Mouse (Mus musculus) right cerebral cortex, postnatal 4 days (tissue): ENCODE measurements around the gene Gm20388.
A peak's percentile ranks its signal among the peaks of the same experiment; 100 is the strongest.

Experiments
- DNase-seq: peaks from one replicate; pipeline ENCODE4 v3.0.0-alpha.2; 2022

Gene Gm20388

GRCm38 (mm10) chr8:122912871-122913270 is 3002.2 kb downstream of the Gm20388 start:
- DNase-seq, result no peak

GRCm38 (mm10) chr8:122916766-122917165 is 3006.1 kb downstream of the Gm20388 start:
- no peak for DNase-seq

GRCm38 (mm10) chr8:122917531-122918392 is 3007.1 kb downstream of the Gm20388 start:
- no peak for DNase-seq

GRCm38 (mm10) chr8:122918438-122919107 is 3007.9 kb downstream of the Gm20388 start:
- no peak for DNase-seq

- DNase-seq, result no peak
Observed at GRCm38 (mm10) chr8:122920890-122921289, 3010.2 kb downstream of the Gm20388 start.

- DNase-seq, result no peak
Observed at GRCm38 (mm10) chr8:122922945-122923344, 3012.3 kb downstream of the Gm20388 start.

GRCm38 (mm10) chr8:122923431-122924090 is 3012.9 kb downstream of the Gm20388 start:
- no peak for DNase-seq

- no peak for DNase-seq
Observed at GRCm38 (mm10) chr8:122924091-122924490, 3013.4 kb downstream of the Gm20388 start.

GRCm38 (mm10) chr8:122925939-122926722 is 3015.5 kb downstream of the Gm20388 start:
- no peak for DNase-seq

GRCm38 (mm10) chr8:122926782-122927181 is 3016.1 kb downstream of the Gm20388 start:
- no peak for DNase-seq

- DNase-seq, result no peak
Observed at GRCm38 (mm10) chr8:122927841-122928240, 3017.2 kb downstream of the Gm20388 start.

GRCm38 (mm10) chr8:122928631-122929224 is 3018.1 kb downstream of the Gm20388 start:
- DNase-seq, result no peak

GRCm38 (mm10) chr8:122931834-122932560 is 3021.4 kb downstream of the Gm20388 start:
- peak; percentile 48 for DNase-seq

- no peak for DNase-seq
Observed at GRCm38 (mm10) chr8:122932561-122932959, 3021.9 kb downstream of the Gm20388 start.

GRCm38 (mm10) chr8:122933973-122934372 is 3023.3 kb downstream of the Gm20388 start:
- no peak for DNase-seq

GRCm38 (mm10) chr8:122935118-122935517 is 3024.5 kb downstream of the Gm20388 start:
- no peak for DNase-seq

- no peak for DNase-seq
Observed at GRCm38 (mm10) chr8:122935912-122936311, 3025.3 kb downstream of the Gm20388 start.

- no peak for DNase-seq
Observed at GRCm38 (mm10) chr8:122937545-122938053, 3027.0 kb downstream of the Gm20388 start.

- DNase-seq, result no peak
Observed at GRCm38 (mm10) chr8:122938170-122938569, 3027.5 kb downstream of the Gm20388 start.

GRCm38 (mm10) chr8:122938591-122938990 is 3027.9 kb downstream of the Gm20388 start:
- DNase-seq, result no peak
